Mouse (Mus musculus) ES-Bruce4 (cell line): ENCODE data around the gene Elavl4.

Experiments
- CTCF ChIP-seq: IDR thresholded peaks from one replicate; pipeline ENCODE4 v1.8.1; 2011; ENCODE audit warnings: low read depth, low read length
- EP300 ChIP-seq: IDR thresholded peaks from 2 replicates; pipeline ENCODE4 v1.6.1; 2011; ENCODE audit warnings: low read depth, low read length; ENCODE audit not compliant: insufficient read depth
- POLR2A ChIP-seq: IDR thresholded peaks from one replicate; pipeline ENCODE4 v1.8.1; 2011; ENCODE audit warnings: low read length; ENCODE audit not compliant: insufficient read depth

GRCm38 (mm10) chr4:110295793-110296192, 55.9 kb downstream of the Elavl4 start:
- no peak for TF ChIP-seq CTCF
- no peak for TF ChIP-seq POLR2A
- TF ChIP-seq EP300: no peak
